Mouse (Mus musculus): ENCODE measurements around the gene Hao1. TPM values are rescaled to one million over a fixed set of nuclear protein-coding genes. Genes with fewer than 3 reads are reported as not detected.
A peak's percentile ranks its signal among the peaks of the same experiment; 100 is the strongest.

Gene Hao1
- total RNA-seq, 2 experiments from 2014 or later = not detected

GRCm38 (mm10) chr2:134481759-134482158, 72.4 kb downstream of the Hao1 start:
- intact Hi-C loops (cut with DNase I) = loop anchor here (5.0 to 10.0 kb wide), 3 partner anchors 929 to 1457 kb away; partner anchors contain the start of gene Bmp2
- peak; percentile 11 for DNase-seq (ENCODE audit: low spot score)

GRCm38 (mm10) chr2:134481174-134481573, 73.0 kb downstream of the Hao1 start:
- no peak for DNase-seq (ENCODE audit: low spot score)
- intact Hi-C loops (cut with DNase I) = loop anchor here (5.0 to 10.0 kb wide), 3 partner anchors 929 to 1456 kb away; partner anchors contain the start of gene Bmp2

- intact Hi-C loops (cut with DNase I) = no loop called here
- no peak for DNase-seq (ENCODE audit: low spot score)
Observed at GRCm38 (mm10) chr2:134465132-134465531, 89.0 kb downstream of the Hao1 start.

- DNase-seq (ENCODE audit: low spot score) = no peak
Observed at GRCm38 (mm10) chr2:134462321-134462720, 91.8 kb downstream of the Hao1 start.

GRCm38 (mm10) chr2:134460831-134461230, 93.3 kb downstream of the Hao1 start:
- DNase-seq (ENCODE audit: low spot score) = peak; percentile 6
- intact Hi-C loops (cut with DNase I) = no loop called here

More at GRCm38 (mm10) chr2:134462321-134462720, 91.8 kb downstream of the Hao1 start:
- intact Hi-C loops (cut with DNase I) = no loop called here

GRCm38 (mm10) chr2:134456065-134456505, 98.1 kb downstream of the Hao1 start:
- intact Hi-C loops (cut with DNase I) = no loop called here
- DNase-seq (ENCODE audit: low spot score) = no peak

- intact Hi-C loops (cut with DNase I) = no loop called here
- no peak for DNase-seq (ENCODE audit: low spot score)
Observed at GRCm38 (mm10) chr2:134452748-134453147, 101.4 kb downstream of the Hao1 start.

GRCm38 (mm10) chr2:134450976-134451375, 103.2 kb downstream of the Hao1 start:
- intact Hi-C loops (cut with DNase I) = no loop called here
- no peak for DNase-seq (ENCODE audit: low spot score)

Other genes starting within 250 kb of the Hao1 start
- gene Tmx4, start 89.8 kb upstream of the Hao1 start, total RNA-seq (2021) = 10 to 100 TPM; 51.0 to 53.2 TPM
- 1 to 10 TPM; 3.7 to 4.4 TPM for gene Plcb1, start 231.7 kb upstream of the Hao1 start, total RNA-seq (2021)